Mouse (Mus musculus) ES-E14 (cell line): ENCODE measurements around the gene Dnajc27. TPM values are rescaled to one million over a fixed set of nuclear protein-coding genes. Genes with fewer than 3 reads are reported as not detected.

ENCODE experiments used
- DNase-seq: peaks from one replicate; pipeline ENCODE4 v3.0.0-alpha.2; 2013; ENCODE audit warnings: low read depth, low spot score
- H3K27ac ChIP-seq: 2 replicates; pipeline ENCODE4 v1.5.1; 2012; ENCODE audit warnings: low read depth, mild to moderate bottlenecking, low read length, moderate library complexity, mixed read lengths; ENCODE audit not compliant: poor library complexity, insufficient read depth, severe bottlenecking
- H3K36me3 ChIP-seq: 2 replicates; pipeline ENCODE4 v1.6.1; 2012; ENCODE audit warnings: mild to moderate bottlenecking, low read length, moderate library complexity, mixed read lengths; ENCODE audit not compliant: control insufficient read depth, poor library complexity, insufficient read depth, severe bottlenecking
- H3K4me1 ChIP-seq, 2 experiments: fragments of 150-350 bp in 1 of 2; sonication (generic) in 1 of 2; 2 replicates each; pipeline ENCODE4 v1.6.1; 2012; ENCODE audit warnings: low read length in 2 of 2, mild to moderate bottlenecking in 1 of 2, mixed read lengths in 1 of 2; ENCODE audit not compliant: control insufficient read depth in 2 of 2, insufficient read depth in 2 of 2, poor library complexity in 1 of 2
- H3K4me3 ChIP-seq, 2 experiments: fragments of 150-350 bp in 1 of 2; sonication (generic) in 1 of 2; 2 replicates each; pipeline ENCODE4 v1.5.1; 2012; ENCODE audit warnings: low read length in 2 of 2, low read depth in 1 of 2, mild to moderate bottlenecking in 1 of 2, mixed read lengths in 1 of 2; ENCODE audit not compliant: insufficient read depth in 1 of 2, poor library complexity in 1 of 2, severe bottlenecking in 1 of 2
- H3K9ac ChIP-seq: 2 replicates; pipeline ENCODE4 v1.6.1; 2012; ENCODE audit warnings: low read depth, mild to moderate bottlenecking, low read length, mixed read lengths; ENCODE audit not compliant: poor library complexity, insufficient read depth, severe bottlenecking
- H3K9me3 ChIP-seq: fragments of 150-350 bp; sonication (generic); 2 replicates; pipeline ENCODE4 v1.6.1; 2012; ENCODE audit warnings: low read depth, mild to moderate bottlenecking, low read length; ENCODE audit not compliant: control insufficient read depth, insufficient read depth
- CHD2 ChIP-seq: IDR thresholded peaks from 2 replicates; pipeline ENCODE4 v1.6.1; 2014; ENCODE audit warnings: mild to moderate bottlenecking, low read depth, low read length, inconsistent platforms
- HCFC1 ChIP-seq: IDR thresholded peaks from 2 replicates; pipeline ENCODE4 v1.6.1; 2012; ENCODE audit warnings: low read length, inconsistent platforms, borderline replicate concordance; ENCODE audit not compliant: insufficient read depth
- MAFK ChIP-seq: IDR thresholded peaks from 2 replicates; pipeline ENCODE4 v1.6.1; 2014; ENCODE audit warnings: mild to moderate bottlenecking, low read depth, low read length, inconsistent platforms; ENCODE audit not compliant: insufficient read depth
- ZC3H11A ChIP-seq: IDR thresholded peaks from 2 replicates; pipeline ENCODE4 v1.6.1; 2012; ENCODE audit warnings: low read depth, mild to moderate bottlenecking, inconsistent platforms, low read length, borderline replicate concordance
- ZNF384 ChIP-seq: IDR thresholded peaks from 2 replicates; pipeline ENCODE4 v1.6.1; 2012; ENCODE audit warnings: low read depth, low read length, inconsistent platforms
- in situ Hi-C, 2 experiments: fragments of 600-800 bp; cut with MboI; formaldehyde crosslinking; loops; one replicate each; pipeline ENCODE4 v1.15.1; 2025; ENCODE audit warnings: low sequenced_read_pairs in 2 of 2, inconsistent platforms in 1 of 2; ENCODE audit not compliant: unreplicated experiment in 2 of 2
- total RNA-seq: library from RNA; depleted of rRNA; stranded (reverse); fragments of 300-350 nt; gene quantifications from 2 replicates; pipeline ENCODE4 v1.2.3, GENCODE M21; 2012

Dnajc27 gene
- total RNA-seq, 1 experiment = 10.1 TPM

GRCm38 (mm10) chr12:4053643-4054042, 28.7 kb upstream of the Dnajc27 start:
- H3K4me1 ChIP-seq = no peaks in the 10 kb centered on the region
- H3K27ac ChIP-seq = no peak overlapping the region
- DNase-seq = no peak
- no peak overlapping the region for H3K9ac ChIP-seq
- no peaks in the 10 kb centered on the region for H3K9me3 ChIP-seq
- in situ Hi-C loops = no loop called here
- H3K4me3 ChIP-seq = no peak overlapping the region
- H3K36me3 ChIP-seq = no peaks in the 10 kb centered on the region
- TF ChIP-seq ZNF384 (no peak), HCFC1 (no peak), MAFK (no peak), CHD2 (no peak), ZC3H11A (no peak)

GRCm38 (mm10) chr12:4054845-4055244, 27.5 kb upstream of the Dnajc27 start:
- H3K27ac ChIP-seq = no peak overlapping the region
- in situ Hi-C loops = no loop called here

DNA sequence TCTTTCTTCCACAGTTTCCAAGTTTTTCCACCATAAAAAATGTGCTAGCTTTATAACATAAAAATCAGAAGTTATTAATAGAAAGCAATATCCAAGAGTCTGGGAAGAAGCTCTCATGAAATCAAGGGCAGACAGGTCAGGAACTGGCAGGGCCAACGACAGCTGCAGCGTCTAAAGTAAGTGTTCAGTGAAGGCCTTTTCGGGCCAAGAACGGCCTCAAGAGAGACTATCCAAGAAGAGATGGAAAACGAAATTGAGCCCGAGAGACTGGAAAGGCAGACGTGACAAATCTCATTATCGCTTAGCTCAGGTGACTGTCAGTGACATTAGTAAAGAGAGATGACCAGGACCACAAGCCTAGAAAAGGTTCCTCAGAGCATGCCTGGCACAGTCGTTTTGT, 24.1 kb upstream of the Dnajc27 start:
- H3K4me1 ChIP-seq = no peaks in the 10 kb centered on the region
- no peak for DNase-seq
- H3K27ac ChIP-seq = no peak overlapping the region
- no peak for TF ChIP-seq HCFC1
- no peak for TF ChIP-seq CHD2
- TF ChIP-seq ZC3H11A = no peak
- no peak for TF ChIP-seq MAFK
- TF ChIP-seq ZNF384 = no peak
- H3K9me3 ChIP-seq = no peaks in the 10 kb centered on the region
- no peaks in the 10 kb centered on the region for H3K36me3 ChIP-seq
- no peak overlapping the region for H3K4me3 ChIP-seq
- no peak overlapping the region for H3K9ac ChIP-seq
- in situ Hi-C loops = no loop called here

More at GRCm38 (mm10) chr12:4054845-4055244, 27.5 kb upstream of the Dnajc27 start:
- Histone ChIP-seq H3K9me3 (no peaks in the 10 kb centered on the region), H3K36me3 (no peaks in the 10 kb centered on the region), H3K9ac (no peak overlapping the region), H3K4me1 (no peaks in the 10 kb centered on the region), H3K4me3 (no peak overlapping the region)
- no peak for DNase-seq
- TF ChIP-seq ZC3H11A = no peak
- TF ChIP-seq MAFK = no peak
- no peak for TF ChIP-seq CHD2
- no peak for TF ChIP-seq HCFC1
- no peak for TF ChIP-seq ZNF384

DNA sequence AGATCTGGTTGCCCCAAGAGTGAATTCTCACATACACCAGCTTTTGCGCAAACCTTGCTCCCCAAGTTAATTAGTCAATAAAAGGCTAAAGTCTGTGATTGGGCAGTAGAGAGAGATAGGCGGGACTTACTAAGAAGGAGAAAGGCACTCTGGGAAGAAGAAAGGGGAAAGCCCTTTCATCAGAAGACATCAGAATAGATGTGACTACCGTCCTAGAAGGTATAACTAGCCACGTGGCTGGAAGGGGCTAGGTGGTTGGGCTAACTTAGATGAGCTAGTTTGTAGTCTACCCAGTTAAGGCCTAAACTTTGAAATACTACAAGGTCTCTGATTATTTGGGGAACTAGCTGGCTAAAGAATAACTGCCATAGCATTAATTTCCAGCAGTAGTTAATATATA, 22.7 kb upstream of the Dnajc27 start:
- Histone ChIP-seq H3K4me3 (no peak overlapping the region), H3K9me3 (no peaks in the 10 kb centered on the region), H3K9ac (no peak overlapping the region), H3K36me3 (no peaks in the 10 kb centered on the region), H3K4me1 (no peaks in the 10 kb centered on the region), H3K27ac (no peak overlapping the region)
- in situ Hi-C loops = no loop called here
- no peak for DNase-seq
- TF ChIP-seq HCFC1 (no peak), CHD2 (no peak), MAFK (no peak), ZC3H11A (no peak), ZNF384 (no peak)

DNA sequence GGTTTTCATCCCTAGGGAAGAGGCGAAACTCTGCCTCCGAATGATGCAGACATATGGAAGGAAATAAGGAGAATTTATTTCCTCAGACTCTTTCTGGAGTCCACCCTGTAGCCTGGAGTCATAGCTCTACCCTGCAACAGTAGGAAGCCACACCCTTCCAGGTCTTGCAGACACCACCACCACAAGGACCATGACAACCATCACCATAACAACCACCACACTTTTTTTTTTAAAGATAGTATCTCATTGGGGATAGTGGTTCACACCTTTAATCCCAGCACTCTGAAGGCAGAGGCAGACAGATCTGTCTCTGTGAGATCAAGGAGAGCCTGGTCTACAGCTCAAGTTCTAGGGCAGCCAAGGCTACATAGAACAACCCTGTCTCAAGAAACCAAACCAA, 16.9 kb upstream of the Dnajc27 start:
- in situ Hi-C loops = no loop called here
- Histone ChIP-seq H3K4me3 (no peak overlapping the region), H3K4me1 (no peaks in the 10 kb centered on the region), H3K27ac (no peak overlapping the region), H3K36me3 (no peaks in the 10 kb centered on the region), H3K9me3 (no peaks in the 10 kb centered on the region), H3K9ac (no peak overlapping the region)
- TF ChIP-seq MAFK (no peak), HCFC1 (no peak), ZNF384 (peak; percentile 56; the same call in 1 of the 2 replicates)
- DNase-seq = no peak
